Mouse (Mus musculus) thymus, adult 2 months (tissue): ENCODE data around the gene Gstp1. TPM values are rescaled to one million over a fixed set of nuclear protein-coding genes. Genes with fewer than 3 reads are reported as not detected.
"Not testable (repeated sequence)": the region's sequence is repeated elsewhere in the genome, so short reads cannot be mapped to it uniquely, and the experiment has no call there.

Source experiments
- DNase-seq: peaks from one replicate; pipeline ENCODE4 v3.0.0; 2021
- H3K27ac ChIP-seq: fragments of 200-500 bp; 2 replicates; pipeline ENCODE4 v1.5.1; 2012; ENCODE audit warnings: low read length, control low read depth; ENCODE audit not compliant: control insufficient read depth, insufficient read depth
- H3K27me3 ChIP-seq: fragments of 200-500 bp; 2 replicates; pipeline ENCODE4 v1.6.1; 2012; ENCODE audit warnings: mild to moderate bottlenecking, low read length, moderate library complexity, mixed read lengths; ENCODE audit not compliant: control insufficient read depth, insufficient read depth
- H3K36me3 ChIP-seq: fragments of 200-500 bp; 2 replicates; pipeline ENCODE4 v1.6.1; 2012; ENCODE audit warnings: mild to moderate bottlenecking, low read length, moderate library complexity; ENCODE audit not compliant: control insufficient read depth, insufficient read depth
- H3K4me1 ChIP-seq: fragments of 200-500 bp; replicated peaks from 2 replicates; pipeline ENCODE4 v1.6.1; 2012; ENCODE audit warnings: low read length; ENCODE audit not compliant: control insufficient read depth, insufficient read depth
- H3K4me3 ChIP-seq: fragments of 200-500 bp; 2 replicates; pipeline ENCODE4 v1.5.1; 2012; ENCODE audit warnings: mild to moderate bottlenecking, low read length, control low read depth, moderate library complexity; ENCODE audit not compliant: control insufficient read depth, insufficient read depth
- CTCF ChIP-seq: fragments of 200-500 bp; IDR thresholded peaks from 2 replicates; pipeline ENCODE4 v1.5.1; 2012; ENCODE audit warnings: mild to moderate bottlenecking, control low read depth, low read length, moderate library complexity, borderline replicate concordance; ENCODE audit not compliant: control insufficient read depth, poor library complexity, insufficient read depth; ENCODE audit errors: extremely low read depth
- POLR2A ChIP-seq: fragments of 200-500 bp; IDR thresholded peaks from 2 replicates; pipeline ENCODE4 v1.6.1; 2012; ENCODE audit warnings: mild to moderate bottlenecking, low read length, control low read depth, moderate library complexity; ENCODE audit not compliant: control insufficient read depth, poor library complexity, insufficient read depth; ENCODE audit errors: extremely low read depth
- WGBS: fragments of 180-500 bp; shearing (Covaris S2); methylation state at CpG from one replicate; pipeline ENCODE4 v1.1.7; 2018; 5-methylcytosine and 5-hydroxymethylcytosine counted together
- polyA plus RNA-seq: library from polyadenylated mRNA; depleted of rRNA; stranded (reverse); fragments of >200 nt; gene quantifications from 2 replicates; pipeline ENCODE4 v1.2.3, GENCODE M21; 2012

Gene Gstp1
- polyA plus RNA-seq, 1 experiment, result 318 TPM

DNA sequence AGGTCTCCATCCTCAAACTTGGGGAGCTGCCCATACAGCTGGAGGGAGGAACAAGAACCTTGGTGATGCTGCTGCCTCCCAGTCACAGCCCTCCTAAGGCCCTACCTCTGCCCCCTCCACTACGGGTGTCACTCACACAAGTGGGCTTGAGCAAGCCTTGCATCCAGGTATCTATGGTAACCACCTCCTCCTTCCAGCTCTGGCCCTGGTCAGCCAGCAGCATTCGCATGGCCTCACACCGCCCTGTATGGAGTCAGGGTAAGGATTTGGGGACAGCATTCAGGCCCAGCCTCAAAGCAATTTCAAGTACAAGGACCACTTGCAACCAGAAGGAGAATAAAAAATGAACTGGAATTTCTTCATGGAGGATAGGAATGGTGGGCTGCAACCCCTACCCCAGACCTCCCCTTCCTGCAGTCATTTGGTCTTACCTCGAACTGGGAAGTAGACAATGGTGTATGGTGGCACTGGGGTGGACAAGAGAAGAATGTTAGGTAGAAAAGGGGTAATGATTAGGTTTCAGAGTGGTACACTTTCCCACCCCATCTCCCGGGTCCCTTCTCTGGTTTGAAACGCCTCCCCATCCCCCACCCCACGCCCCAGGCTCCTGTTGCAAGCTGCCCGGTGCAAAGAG lies 514 bp downstream of the Gstp1 start:
- WGBS, result 27% methylated on average over 7 of the region's 8 CpGs
- not testable (repeated sequence) for DNase-seq, H3K27me3 ChIP-seq, H3K27ac ChIP-seq, H3K36me3 ChIP-seq
- H3K4me3 ChIP-seq, result peak overlapping the region; percentile 61
- peaks cover 16% of the 10 kb centered on the region for H3K4me1 ChIP-seq

DNA sequence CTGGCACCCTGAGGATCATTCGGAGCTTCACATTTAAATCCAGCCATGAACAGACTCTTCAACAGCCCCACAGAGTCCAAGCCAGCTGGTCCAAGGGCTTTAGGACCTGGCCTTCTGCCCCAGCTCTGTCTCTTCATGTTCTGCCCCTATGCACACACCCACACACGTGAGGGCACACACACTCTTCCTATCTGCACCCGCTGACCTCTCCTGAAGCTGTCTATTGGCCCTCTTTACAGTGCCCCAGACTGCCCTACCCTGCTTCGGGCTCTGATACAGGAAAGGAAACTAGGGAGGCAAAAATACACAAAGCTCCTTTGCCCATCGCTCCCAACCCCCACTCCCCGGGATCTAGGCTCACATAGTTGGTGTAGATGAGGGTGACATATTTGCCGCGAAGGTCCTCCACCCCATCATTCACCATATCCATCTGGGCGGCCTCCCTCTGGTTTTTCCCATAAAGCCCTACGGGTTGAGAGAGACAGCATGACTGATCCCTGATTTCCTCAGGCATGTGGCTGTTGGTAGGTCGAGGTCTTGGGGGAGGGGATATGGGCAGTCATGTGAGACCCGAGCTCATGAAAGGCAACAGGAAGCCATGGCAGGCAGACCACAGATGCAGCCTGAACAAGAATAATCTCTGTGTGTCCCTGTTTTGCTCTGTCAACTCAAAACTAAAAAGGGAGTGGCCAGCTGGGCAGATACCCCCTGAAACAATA lies 1.3 kb downstream of the Gstp1 start:
- no peak overlapping the region for H3K27ac ChIP-seq
- TF ChIP-seq CTCF (no peak), POLR2A (no peak)
- peaks cover 16% of the 10 kb centered on the region for H3K4me1 ChIP-seq
- DNase-seq, result no peak
- H3K36me3 ChIP-seq, result no peaks in the 10 kb centered on the region
- H3K27me3 ChIP-seq, result no peaks in the 10 kb centered on the region
- H3K4me3 ChIP-seq, result no peak overlapping the region
- WGBS, result 75% methylated on average over 12 of the region's 12 CpGs

DNA sequence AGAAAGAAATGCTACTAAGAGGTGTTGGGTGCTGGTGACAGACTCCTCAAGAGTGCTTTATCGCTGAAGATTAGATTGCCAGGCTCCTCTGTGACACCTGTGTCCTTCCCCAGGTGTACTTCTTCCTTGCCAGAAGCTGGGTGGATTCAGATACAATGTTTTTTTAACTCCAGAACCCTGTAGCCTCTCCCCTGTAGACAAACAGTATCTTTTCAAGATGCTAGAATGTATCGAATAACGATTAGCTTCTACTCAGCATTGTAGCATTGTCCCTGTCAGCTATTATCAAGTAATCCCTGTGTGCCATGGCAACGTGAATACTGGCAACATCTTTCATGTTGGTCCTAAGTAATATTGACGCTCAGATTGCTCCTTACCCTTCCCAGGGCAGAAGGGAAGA lies 4.0 kb downstream of the Gstp1 start:
- H3K4me3 ChIP-seq, result no peak overlapping the region
- no peak for DNase-seq
- peaks cover 13% of the 10 kb centered on the region for H3K4me1 ChIP-seq
- WGBS, result 83% methylated on average over 5 of the region's 5 CpGs
- TF ChIP-seq CTCF (no peak), POLR2A (no peak)
- H3K36me3 ChIP-seq, result no peaks in the 10 kb centered on the region
- H3K27ac ChIP-seq, result no peak overlapping the region
- H3K27me3 ChIP-seq, result no peaks in the 10 kb centered on the region

DNA sequence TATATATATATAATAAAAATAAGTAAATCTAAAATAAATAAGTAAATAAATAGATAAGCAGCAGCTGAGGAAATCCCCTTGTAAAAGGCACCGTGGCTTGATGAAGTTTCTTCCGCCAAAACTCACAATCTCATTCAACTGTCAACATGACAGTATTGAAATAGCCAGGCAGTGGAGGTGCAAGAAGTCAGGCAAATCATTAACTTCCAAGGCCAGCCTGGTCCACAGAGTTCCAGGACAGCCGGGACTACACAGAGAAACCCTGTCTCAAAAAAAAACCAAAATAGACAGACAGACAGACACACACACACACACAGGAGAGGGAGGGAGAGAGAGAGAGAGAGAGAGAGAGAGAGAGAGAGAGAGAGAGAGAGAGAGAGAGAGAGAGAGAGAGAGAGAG lies 4.5 kb downstream of the Gstp1 start:
- 90% methylated on average over 3 of the region's 3 CpGs for WGBS
- no peak for DNase-seq
- Histone ChIP-seq H3K36me3 (no peaks in the 10 kb centered on the region), H3K4me1 (peaks cover 12% of the 10 kb centered on the region), H3K27ac (no peak overlapping the region), H3K4me3 (no peak overlapping the region), H3K27me3 (no peaks in the 10 kb centered on the region)
- TF ChIP-seq CTCF (no peak), POLR2A (no peak)

DNA sequence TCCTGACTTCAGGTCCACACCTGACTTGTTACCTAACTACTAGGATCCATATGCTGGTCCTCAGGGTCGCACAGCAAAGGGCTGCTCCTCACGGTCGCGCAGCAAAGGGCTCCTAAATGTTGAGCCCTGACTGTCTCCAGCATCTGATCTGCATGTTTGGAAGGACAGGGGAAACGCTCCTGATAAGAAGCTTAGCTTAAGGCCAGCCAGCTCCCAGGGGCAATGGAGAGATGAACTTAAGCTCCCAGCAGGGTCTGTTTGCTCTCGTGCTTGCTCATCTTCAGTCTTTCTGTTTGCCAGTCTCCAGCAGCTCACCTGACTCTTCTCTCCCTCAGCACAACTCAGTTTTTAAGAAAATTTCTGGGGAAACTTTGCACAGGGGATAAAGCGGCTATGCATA lies 5.1 kb downstream of the Gstp1 start:
- Histone ChIP-seq H3K36me3 (no peaks in the 10 kb centered on the region), H3K27ac (no peak overlapping the region), H3K27me3 (no peaks in the 10 kb centered on the region), H3K4me3 (no peak overlapping the region), H3K4me1 (peaks cover 11% of the 10 kb centered on the region; the same call in 1 of the 2 replicates)
- WGBS, result 89% methylated on average over 7 of the region's 7 CpGs
- TF ChIP-seq POLR2A, result no peak
- no peak for TF ChIP-seq CTCF
- no peak for DNase-seq

DNA sequence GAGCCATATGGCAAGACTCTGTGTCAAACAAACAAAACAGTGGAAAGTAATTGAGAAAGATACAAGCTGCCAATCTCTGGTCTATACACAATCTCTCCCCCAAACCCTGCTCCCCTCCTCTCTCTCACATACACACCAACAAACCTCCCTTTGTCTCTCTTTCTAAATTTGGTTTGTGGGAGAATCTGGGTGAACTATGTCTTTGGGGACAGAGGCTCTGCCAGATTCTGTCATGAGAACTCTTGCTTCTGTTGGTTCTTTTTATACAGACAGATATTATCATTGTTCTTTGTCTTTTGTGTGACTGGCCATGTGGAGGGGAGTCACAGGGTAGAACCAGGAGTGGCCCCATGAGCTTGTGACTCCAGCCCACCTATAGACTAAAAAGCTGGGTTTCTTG lies 10.2 kb downstream of the Gstp1 start:
- Histone ChIP-seq H3K4me3 (no peak overlapping the region), H3K4me1 (peaks cover 5% of the 10 kb centered on the region), H3K27ac (no peak overlapping the region), H3K27me3 (no peaks in the 10 kb centered on the region), H3K36me3 (no peaks in the 10 kb centered on the region)
- TF ChIP-seq POLR2A, result no peak
- TF ChIP-seq CTCF, result no peak
- no peak for DNase-seq

DNA sequence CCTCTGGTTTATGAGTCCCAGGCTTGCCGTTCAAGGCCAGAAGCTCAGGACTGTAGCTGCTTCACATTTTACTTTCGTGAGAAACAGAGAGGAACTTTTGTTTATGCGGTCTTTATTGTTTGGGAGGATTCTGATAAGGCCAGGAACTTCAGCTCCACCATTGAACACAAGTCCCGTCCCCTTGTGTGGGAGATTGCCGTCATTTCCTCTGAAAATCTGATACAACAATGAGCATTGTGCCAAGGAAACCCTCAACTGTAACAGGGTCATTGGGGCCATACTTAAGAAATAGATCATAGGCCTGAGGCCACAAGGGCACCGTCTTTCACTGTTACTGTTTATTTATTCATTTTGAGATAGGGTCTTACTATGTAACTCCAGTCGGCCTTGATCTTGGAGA lies 14.6 kb downstream of the Gstp1 start:
- Histone ChIP-seq H3K27ac (no peak overlapping the region), H3K4me3 (no peak overlapping the region), H3K36me3 (no peaks in the 10 kb centered on the region), H3K27me3 (no peaks in the 10 kb centered on the region), H3K4me1 (peaks cover 8% of the 10 kb centered on the region)
- WGBS, result 95% methylated on average over 7 of the region's 7 CpGs
- no peak for DNase-seq
- TF ChIP-seq CTCF (no peak), POLR2A (no peak)
